Comparison of ENCODE assay signal across 10 mouse cellular contexts in genomic region chr1:155027583-155027982, GRCm38 (mm10).
A peak's percentile ranks its signal among the peaks of the same experiment; 100 is the strongest.
DNase-seq lines count a peak whose midpoint lies in the region; ATAC-seq lines count a peak whose summit lies in the region.
"Had no signal": no experiment of that assay in that cellular context is flagged by ENCODE, and none has a peak within 500 bp of the region (broad histone marks: within the 10 kb centered on the region; RNA-seq: fewer than 3 reads in every experiment).

No protein-coding gene starts in this region.

- H3K4me3 ChIP-seq in forebrain, embryonic 12.5 days (replicated peaks), result no peak overlapping the region
- no peak overlapping the region for H3K4me3 ChIP-seq in forebrain, embryonic 10.5 days
- H3K4me3 ChIP-seq in kidney, embryonic 15.5 days (replicated peaks), result no peak overlapping the region
- H3K4me3 ChIP-seq in stomach, embryonic 16.5 days (replicated peaks; ENCODE audit: low read length), result no peak overlapping the region
- H3K4me3 ChIP-seq: heart, embryonic 13.5 days had no signal

- no peak overlapping the region for H3K27ac ChIP-seq in forebrain, embryonic 12.5 days
- H3K27ac ChIP-seq in forebrain, embryonic 10.5 days, result no peak overlapping the region
- peak overlapping the region; percentile 61 for H3K27ac ChIP-seq in kidney, embryonic 15.5 days
- no peak overlapping the region for H3K27ac ChIP-seq in stomach, embryonic 16.5 days (ENCODE audit: low read length)
- H3K27ac ChIP-seq: heart, embryonic 13.5 days had no signal

- no peaks in the 10 kb centered on the region for H3K9me3 ChIP-seq in forebrain, embryonic 12.5 days
- no peaks in the 10 kb centered on the region for H3K9me3 ChIP-seq in forebrain, embryonic 10.5 days
- no peaks in the 10 kb centered on the region for H3K9me3 ChIP-seq in kidney, embryonic 15.5 days (replicated peaks)
- H3K9me3 ChIP-seq in stomach, embryonic 16.5 days (replicated peaks; ENCODE audit: control insufficient read depth, low read length), result 0 out of 2 replicates have a peak, but pooled peaks cover 4% of the 10 kb centered on the region
- H3K9me3 ChIP-seq: G1E; heart, embryonic 13.5 days had no signal

- no peak overlapping the region for H3K4me2 ChIP-seq in forebrain, embryonic 12.5 days
- H3K4me2 ChIP-seq in kidney, embryonic 15.5 days, result peak overlapping the region; percentile 14; the same call in 1 of the 2 replicates
- H3K4me2 ChIP-seq in stomach, embryonic 16.5 days (ENCODE audit: low read depth, low read length), result peak overlapping the region; percentile 3; the same call in 1 of the 2 replicates
- H3K4me2 ChIP-seq: heart, embryonic 13.5 days had no signal

- H3K36me3 ChIP-seq in forebrain, embryonic 12.5 days (replicated peaks), result no peaks in the 10 kb centered on the region
- H3K36me3 ChIP-seq in forebrain, embryonic 10.5 days (replicated peaks), result no peaks in the 10 kb centered on the region
- no peaks in the 10 kb centered on the region for H3K36me3 ChIP-seq in kidney, embryonic 15.5 days
- H3K36me3 ChIP-seq in stomach, embryonic 16.5 days (ENCODE audit: control insufficient read depth, insufficient read depth, low read length), result no peaks in the 10 kb centered on the region
- H3K36me3 ChIP-seq: G1E; heart, embryonic 13.5 days had no signal

- 0 out of 2 replicates have a peak, but pooled peaks cover 7% of the 10 kb centered on the region for H3K27me3 ChIP-seq in forebrain, embryonic 12.5 days
- H3K27me3 ChIP-seq in forebrain, embryonic 10.5 days (ENCODE audit: poor library complexity, severe bottlenecking), result peaks cover 37% of the 10 kb centered on the region
- no peaks in the 10 kb centered on the region for H3K27me3 ChIP-seq in kidney, embryonic 15.5 days
- no peaks in the 10 kb centered on the region for H3K27me3 ChIP-seq in stomach, embryonic 16.5 days (ENCODE audit: control insufficient read depth, insufficient read depth, low read length)

- WGBS in forebrain, embryonic 12.5 days, result 59% methylated on average over 8 of the region's 8 CpGs
- 64% methylated on average over 8 of the region's 8 CpGs for WGBS in forebrain, embryonic 10.5 days
- WGBS in kidney, embryonic 15.5 days, result 27% methylated on average over 8 of the region's 8 CpGs
- WGBS in stomach, embryonic 16.5 days, result 23% methylated on average over 8 of the region's 8 CpGs

- intact Hi-C loops in gastrocnemius, postnatal 14 days (cut with DNase I; ENCODE audit: low total_unique reads), result loop anchor here (5.0 kb wide), 2 partner anchors 195 to 255 kb away; no protein-coding TSS in a partner anchor

- ATAC-seq in forebrain, embryonic 12.5 days (ENCODE audit: low FRiP score), result 0 out of 2 replicates have a peak, but pooled peaks have one; percentile 19
- ATAC-seq in kidney, embryonic 15.5 days (replicated peaks; ENCODE audit: low FRiP score), result peak; percentile 68
- peak; percentile 61 for ATAC-seq in stomach, embryonic 16.5 days (ENCODE audit: insufficient read depth, low FRiP score)

- peaks cover 28% of the 10 kb centered on the region for H3K4me1 ChIP-seq in forebrain, embryonic 12.5 days
- H3K4me1 ChIP-seq in forebrain, embryonic 10.5 days, result peaks cover 58% of the 10 kb centered on the region
- peaks cover 53% of the 10 kb centered on the region for H3K4me1 ChIP-seq in kidney, embryonic 15.5 days
- no peaks in the 10 kb centered on the region for H3K4me1 ChIP-seq in stomach, embryonic 16.5 days (ENCODE audit: control insufficient read depth, insufficient read depth, low read length)

- DNase-seq in forebrain, embryonic 10.5 days (ENCODE audit: extremely low spot score, low spot score), result no peak
- peak; percentile 27 for DNase-seq in 3T3-L1 (ENCODE audit: low read depth, low spot score)
- DNase-seq in c-Kit-positive CD71-positive TER-119-negative erythroid progenitor cells, embryonic 14.5 days (ENCODE audit: low read depth), result peak; percentile 71
- peak; percentile 72 for DNase-seq in lung, postnatal 25 days (ENCODE audit: low spot score)
- no peak for DNase-seq in gastrocnemius, postnatal 14 days

- H3K9ac ChIP-seq in forebrain, embryonic 12.5 days, result no peak overlapping the region
- no peak overlapping the region for H3K9ac ChIP-seq in kidney, embryonic 15.5 days
- no peak overlapping the region for H3K9ac ChIP-seq in stomach, embryonic 16.5 days (ENCODE audit: low read length)
- H3K9ac ChIP-seq: heart, embryonic 13.5 days had no signal

Comparison
In these comparisons a context has a peak if more than half of its experiments do, and no peak if none do; other contexts are left out.
1. DNase-seq: peak in 3T3-L1 (single experiment), c-Kit-positive CD71-positive TER-119-negative erythroid progenitor cells, embryonic 14.5 days (single experiment) and lung, postnatal 25 days (single experiment); none in forebrain, embryonic 10.5 days (single experiment) and gastrocnemius, postnatal 14 days (single experiment).
2. Peak in every context shown above with its lines, with median percentiles within 50 percentile points of each other: ATAC-seq.